Mouse (Mus musculus) midbrain, embryonic 11.5 days (tissue): Measurements from ENCODE around the gene Gm47429. TPM values are rescaled to one million over a fixed set of nuclear protein-coding genes. Genes with fewer than 3 reads are reported as not detected.

ENCODE experiments used
- ATAC-seq: fragments of 200-750 bp; cut with Nextera tagmentation; 2 replicates; pipeline ENCODE4 v1.8.0; 2017; ENCODE audit warnings: moderate TSS enrichment, moderate library complexity; ENCODE audit not compliant: low FRiP score
- DNase-seq: peaks from one replicate; pipeline ENCODE4 v3.0.0; 2015; ENCODE audit warnings: low spot score; ENCODE audit errors: missing footprints
- H3K27ac ChIP-seq: fragments of 300-500 bp; sonication (generic); 2 replicates; pipeline ENCODE4 v1.5.1; 2014; ENCODE audit warnings: low read depth, low read length
- H3K27me3 ChIP-seq: fragments of 300-500 bp; sonication (generic); 2 replicates; pipeline ENCODE4 v1.6.1; 2014; ENCODE audit warnings: mild to moderate bottlenecking, low read length, moderate library complexity, mixed read lengths; ENCODE audit not compliant: control insufficient read depth, insufficient read depth
- H3K36me3 ChIP-seq: fragments of 300-500 bp; sonication (generic); 2 replicates; pipeline ENCODE4 v1.6.1; 2014; ENCODE audit warnings: mild to moderate bottlenecking, low read length, moderate library complexity, mixed read lengths; ENCODE audit not compliant: control insufficient read depth, insufficient read depth
- H3K4me1 ChIP-seq: fragments of 300-500 bp; sonication (generic); 2 replicates; pipeline ENCODE4 v1.6.1; 2014; ENCODE audit warnings: low read length; ENCODE audit not compliant: control insufficient read depth, insufficient read depth
- H3K4me2 ChIP-seq: fragments of 300-500 bp; sonication (generic); 2 replicates; pipeline ENCODE4 v1.6.1; 2014; ENCODE audit warnings: mild to moderate bottlenecking, moderate library complexity
- H3K4me3 ChIP-seq: fragments of 300-500 bp; sonication (generic); 2 replicates; pipeline ENCODE4 v1.5.1; 2014; ENCODE audit warnings: low read depth, low read length
- H3K9ac ChIP-seq: fragments of 300-500 bp; sonication (generic); 2 replicates; pipeline ENCODE4 v1.6.1; 2014; ENCODE audit warnings: low read length
- H3K9me3 ChIP-seq: fragments of 300-500 bp; sonication (generic); 2 replicates; pipeline ENCODE4 v1.6.1; 2016; ENCODE audit warnings: low read length; ENCODE audit not compliant: control insufficient read depth
- WGBS: fragments of 180-500 bp; shearing (Covaris S2); extraction: QIAGEN DNeasy Blood & Tissue Kit; methylation state at CpG from one replicate; pipeline ENCODE4 v1.1.7; 2014; 5-methylcytosine and 5-hydroxymethylcytosine counted together
- polyA plus RNA-seq: library from polyadenylated mRNA; unstranded; fragments of >200 nt; fragmentation: Nextera tagmentation; extraction: Ambion mirVana; gene quantifications from 2 replicates; pipeline ENCODE4 v1.2.1, GENCODE M21; 2014

Gene Gm47429
- polyA plus RNA-seq, 1 experiment from 2014 or later: not detected

DNA sequence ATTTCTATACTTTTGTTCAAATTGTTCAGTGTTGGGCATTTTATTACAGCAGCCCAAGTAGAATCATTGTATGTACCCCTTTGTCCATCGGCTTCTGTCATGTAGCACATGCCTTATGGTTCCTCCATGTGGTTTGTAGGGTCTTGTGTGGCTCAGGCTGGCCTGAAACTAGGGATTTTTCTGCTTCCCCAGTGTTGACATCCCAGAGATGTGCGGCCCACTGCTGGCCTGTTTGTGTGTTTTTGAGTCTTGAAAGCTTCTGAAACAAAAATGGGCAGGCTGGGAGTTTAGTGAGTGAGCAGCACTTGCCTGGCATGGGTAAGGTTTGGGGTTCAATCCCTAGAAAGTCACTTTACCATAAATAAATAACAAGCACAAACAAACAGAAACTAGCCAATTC is 19.2 kb downstream of the Gm47429 start:
- WGBS: 87% methylated on average over 2 of the region's 2 CpGs
- Histone ChIP-seq H3K4me1 (no peaks in the 10 kb centered on the region), H3K36me3 (peaks cover 17% of the 10 kb centered on the region), H3K9me3 (no peaks in the 10 kb centered on the region), H3K27me3 (no peaks in the 10 kb centered on the region), H3K9ac (no peak overlapping the region), H3K27ac (no peak overlapping the region), H3K4me3 (no peak overlapping the region), H3K4me2 (no peak overlapping the region)
- DNase-seq (peak; percentile 59), ATAC-seq (no peak)

DNA sequence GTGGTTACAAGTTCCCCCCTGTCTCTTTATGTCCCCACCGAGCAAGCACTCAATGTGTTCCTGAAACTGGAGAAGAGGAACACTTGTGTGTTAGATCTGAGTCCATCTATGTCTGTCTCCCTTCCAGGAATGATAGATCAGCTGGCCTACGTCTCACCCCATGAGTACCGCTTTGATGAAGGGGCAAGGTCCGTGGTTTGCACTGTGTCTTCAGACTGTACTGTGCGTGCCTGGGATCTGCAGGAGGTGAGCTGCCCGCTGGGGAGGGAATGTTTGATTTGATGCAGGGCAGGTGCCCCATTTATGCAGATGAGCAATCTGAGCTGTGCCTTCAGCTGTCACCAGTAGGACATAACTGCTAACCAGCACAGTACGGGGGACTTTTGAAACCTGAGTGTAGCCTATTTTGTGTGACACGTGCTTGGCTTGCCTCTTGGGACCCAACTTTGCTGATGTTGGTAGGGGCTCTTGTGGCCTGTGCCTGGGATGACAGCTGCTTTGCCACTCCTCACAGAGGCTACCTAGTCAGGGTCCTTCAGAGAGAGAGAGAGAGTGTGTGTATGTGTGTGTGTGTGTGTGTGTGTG is 20.0 kb downstream of the Gm47429 start:
- Histone ChIP-seq H3K4me2 (no peak overlapping the region), H3K27me3 (no peaks in the 10 kb centered on the region), H3K27ac (no peak overlapping the region), H3K4me3 (no peak overlapping the region), H3K36me3 (peaks cover 17% of the 10 kb centered on the region), H3K4me1 (no peaks in the 10 kb centered on the region; the same call in 1 of the 2 replicates), H3K9me3 (no peaks in the 10 kb centered on the region), H3K9ac (no peak overlapping the region)
- ATAC-seq: no peak
- DNase-seq: no peak
- 91% methylated on average over 8 of the region's 8 CpGs for WGBS

DNA sequence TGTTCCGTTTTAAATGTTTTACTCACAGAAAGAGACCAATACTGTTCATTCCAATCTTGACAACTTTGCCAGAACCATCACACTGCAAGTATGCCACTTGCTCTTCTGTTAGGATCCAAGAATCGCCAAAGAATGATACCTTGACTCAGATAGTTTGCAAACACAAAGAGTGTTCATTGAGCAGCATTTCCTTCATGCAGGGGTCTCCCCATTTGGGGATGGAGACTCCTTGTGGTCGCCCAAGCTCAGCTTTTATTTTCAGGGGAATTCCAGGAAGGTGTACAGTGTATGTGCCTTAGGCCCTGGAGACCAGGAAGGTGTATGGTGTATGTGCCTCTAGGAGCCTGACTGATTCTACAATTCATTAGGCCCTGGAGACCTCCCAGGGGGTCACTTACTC is 25.3 kb downstream of the Gm47429 start:
- Histone ChIP-seq H3K9me3 (no peaks in the 10 kb centered on the region), H3K27me3 (no peaks in the 10 kb centered on the region), H3K4me2 (peak overlapping the region; percentile 62), H3K9ac (peak overlapping the region; percentile 85), H3K36me3 (no peaks in the 10 kb centered on the region; the same call in 1 of the 2 replicates), H3K4me3 (peak overlapping the region; percentile 75), H3K4me1 (peaks cover 3% of the 10 kb centered on the region; the same call in 1 of the 2 replicates), H3K27ac (no peak overlapping the region)
- ATAC-seq (no peak), DNase-seq (peak; percentile 84)
- WGBS: 53% methylated on average over 3 of the region's 3 CpGs

DNA sequence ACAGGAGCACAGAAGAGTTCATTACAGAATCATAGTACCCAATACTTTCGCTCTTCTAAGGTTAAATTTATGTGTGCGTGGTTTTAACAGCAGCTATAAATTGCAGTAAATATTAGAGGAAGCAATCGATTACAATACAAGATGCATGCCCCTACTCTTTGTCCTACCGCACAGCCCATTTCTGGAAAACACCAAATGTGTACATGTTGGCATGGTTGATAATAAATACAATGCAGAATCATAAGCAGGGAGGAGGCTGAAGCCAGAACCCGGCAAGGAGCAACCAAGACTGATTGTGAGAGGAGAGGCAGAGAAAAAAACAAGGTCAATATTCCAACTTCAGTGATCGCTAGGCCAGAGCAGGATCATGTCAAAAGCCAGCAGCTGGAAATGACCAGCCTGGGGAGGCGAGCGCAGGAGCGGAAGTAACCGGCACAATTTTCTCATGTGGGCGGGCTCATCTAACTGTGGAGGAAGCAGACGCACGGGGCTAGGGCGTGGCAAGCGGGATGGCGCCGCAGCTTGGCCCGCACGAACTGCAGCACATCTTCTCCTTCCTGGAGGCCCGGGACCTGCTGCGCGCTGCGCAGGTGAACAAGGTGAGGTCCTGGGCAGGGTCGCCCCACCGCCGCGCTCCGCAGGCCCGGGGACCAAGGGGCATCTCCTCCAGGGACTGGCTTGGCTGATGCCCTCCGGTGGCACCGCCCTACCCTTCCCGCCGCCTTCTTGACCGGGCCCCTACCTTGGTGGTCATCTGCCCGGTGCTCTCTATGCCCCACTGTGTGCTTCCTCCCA is 26.1 kb downstream of the Gm47429 start, which contains the start of gene Fbxw17:
Gene Fbxw17 (plus strand): TSS at position 476 of the 795 bp plus-strand sequence.
- peak within 1 kb of the TSS; percentile 75 for H3K4me3 ChIP-seq
- peak within 1 kb of the TSS; percentile 62 for H3K4me2 ChIP-seq
- peaks cover 3% of the 10 kb centered on the region; the same call in 1 of the 2 replicates for H3K4me1 ChIP-seq
- no peaks in the 10 kb centered on the region for H3K9me3 ChIP-seq
- H3K36me3 ChIP-seq: no peaks in the 10 kb centered on the region; the same call in 1 of the 2 replicates
- H3K9ac ChIP-seq: peak within 1 kb of the TSS; percentile 85
- H3K27me3 ChIP-seq: no peaks in the 10 kb centered on the region
- WGBS: 13% methylated on average over 35 of the region's 35 CpGs
- ATAC-seq: peak; percentile 98
- H3K27ac ChIP-seq: peak within 1 kb of the TSS; percentile 40; the same call in 1 of the 2 replicates
- DNase-seq: peak; percentile 94

Other genes starting within 250 kb of the Gm47429 start
- not detected in 2 replicates for gene Gm906, start 193.6 kb downstream of the Gm47429 start, polyA plus RNA-seq
- 30.7 and 33.5 TPM in 2 replicates for gene Fbxw17, start 26.0 kb downstream of the Gm47429 start, polyA plus RNA-seq
- gene Nutm2, start 23.4 kb upstream of the Gm47429 start, polyA plus RNA-seq: not detected in 2 replicates
- gene Gm904, start 199.3 kb upstream of the Gm47429 start, polyA plus RNA-seq: not detected in 2 replicates